Mouse (Mus musculus) kidney, adult 8-10 months (tissue): ENCODE data around the gene Olfr591.
"Not testable (repeated sequence)": the region's sequence is repeated elsewhere in the genome, so short reads cannot be mapped to it uniquely, and the experiment has no call there.

Source experiments
- DNase-seq, 2 experiments: peaks; one replicate each; pipeline ENCODE4 v3.0.0; 2022

Olfr591 gene

GRCm38 (mm10) chr7:103178240-103178639 is at the start of gene Olfr591:
TSS of gene Olfr591 (minus strand) at chr7:103178340.
- DNase-seq, result no peak

GRCm38 (mm10) chr7:103216696-103217095 is 38.6 kb upstream of the Olfr591 start, which contains the start of gene Olfr594:
TSS of gene Olfr594 (plus strand) at chr7:103216996.
- DNase-seq, result no peak

- not testable (repeated sequence) for DNase-seq
Measured at GRCm38 (mm10) chr7:103212050-103212449, 33.9 kb upstream of the Olfr591 start.

- no peak for DNase-seq
Measured at GRCm38 (mm10) chr7:103211562-103211961, 33.4 kb upstream of the Olfr591 start, which contains the start of gene Olfr593. TSS of gene Olfr593 (plus strand) at chr7:103211862.

GRCm38 (mm10) chr7:103184503-103184902 is 6.4 kb upstream of the Olfr591 start, which contains the start of gene Olfr592:
TSS of gene Olfr592 (plus strand) at chr7:103184803.
- not testable (repeated sequence) for DNase-seq

- DNase-seq, result no peak
Measured at GRCm38 (mm10) chr7:103169697-103170096, 8.4 kb downstream of the Olfr591 start.

- DNase-seq, result no peak
Measured at GRCm38 (mm10) chr7:103156256-103156655, 21.9 kb downstream of the Olfr591 start, which contains the start of gene Olfr589. TSS of gene Olfr589 (minus strand) at chr7:103156356.

- DNase-seq, result no peak
Measured at GRCm38 (mm10) chr7:103140579-103140978, 37.6 kb downstream of the Olfr591 start, which contains the start of gene Olfr588-ps1. TSS of gene Olfr588-ps1 (plus strand) at chr7:103140879.

GRCm38 (mm10) chr7:103125538-103125937 is 52.6 kb downstream of the Olfr591 start, which contains the start of gene Olfr586:
TSS of gene Olfr586 (minus strand) at chr7:103125638.
- no peak for DNase-seq

GRCm38 (mm10) chr7:103119406-103119805 is 58.7 kb downstream of the Olfr591 start:
- peak in 1 of 2 experiments; percentile 4 for DNase-seq
